Comparison of ENCODE assay signal across 8 mouse cellular contexts in genomic region chr11:77077792-77078191, GRCm38 (mm10). TPM values are rescaled to one million over a fixed set of nuclear protein-coding genes. Genes with fewer than 3 reads are reported as not detected.
DNase-seq lines count a peak whose midpoint lies in the region; ATAC-seq and TF ChIP-seq lines count a peak whose summit lies in the region.

No protein-coding gene starts in this region.

- 0 out of 4 replicates have a peak, but pooled peaks cover 0 to 2% of the 10 kb centered on the region in 2 experiments for H3K4me1 ChIP-seq in heart, embryonic 14.5 days (ENCODE audit: control insufficient read depth in 2 of 2, insufficient read depth in 2 of 2, low read length in 2 of 2)
- peaks cover 10% of the 10 kb centered on the region for H3K4me1 ChIP-seq in E14TG2a.4 (replicated peaks; ENCODE audit: low read depth, low read length)
- no peaks in the 10 kb centered on the region for H3K4me1 ChIP-seq in liver, adult 2 months (ENCODE audit: control insufficient read depth, insufficient read depth, low read length)
- H3K4me1 ChIP-seq in neural tube, embryonic 15.5 days, result peaks cover 14% of the 10 kb centered on the region

- H3K27ac ChIP-seq in heart, embryonic 14.5 days (replicated peaks in 1 of 2; ENCODE audit: control insufficient read depth in 1 of 2, insufficient read depth in 1 of 2, low read depth in 2 of 2, low read length in 2 of 2), result peak overlapping the region; percentile 77 to 86
- no peak overlapping the region for H3K27ac ChIP-seq in liver, adult 2 months (replicated peaks; ENCODE audit: insufficient read depth, low read depth, low read length)
- H3K27ac ChIP-seq in neural tube, embryonic 15.5 days (replicated peaks), result peak overlapping the region; percentile 93

- H3K4me2 ChIP-seq in heart, embryonic 14.5 days (ENCODE audit: low read length), result peak overlapping the region; percentile 77
- peak overlapping the region; percentile 94 for H3K4me2 ChIP-seq in neural tube, embryonic 15.5 days

- H3K9me3 ChIP-seq in heart, embryonic 14.5 days (ENCODE audit: control insufficient read depth, low read length), result no peaks in the 10 kb centered on the region
- H3K9me3 ChIP-seq in E14TG2a.4 (ENCODE audit: low read length), result no peaks in the 10 kb centered on the region
- H3K9me3 ChIP-seq in neural tube, embryonic 15.5 days (replicated peaks), result no peaks in the 10 kb centered on the region

- H3K9ac ChIP-seq in heart, embryonic 14.5 days (ENCODE audit: low read length), result peak overlapping the region; percentile 92
- peak overlapping the region; percentile 58 for H3K9ac ChIP-seq in liver, adult 2 months (ENCODE audit: low read depth, low read length)
- H3K9ac ChIP-seq in neural tube, embryonic 15.5 days (replicated peaks), result peak overlapping the region; percentile 54

- DNase-seq in heart, postnatal 14 days, result no peak
- DNase-seq in c-Kit-negative CD71-positive TER-119-positive erythroid progenitor cells, embryonic 14.5 days (ENCODE audit: low read depth, low spot score), result peak; percentile 21
- peak; percentile 13 for DNase-seq in forelimb bud, embryonic 11.5 days (ENCODE audit: low read depth, low spot score)
- DNase-seq in liver, adult 2 months (ENCODE audit: extremely low read depth, low read depth, low spot score), result peak; percentile 12
- DNase-seq in c-Kit-positive CD71-positive TER-119-positive erythroid progenitor cells, embryonic 14.5 days (ENCODE audit: low spot score), result no peak

- no peak for TF ChIP-seq CTCF in E14TG2a.4 (conservative IDR thresholded peaks at IDR 0.05; ENCODE audit: low read length)
- TF ChIP-seq CTCF in liver, adult 2 months (IDR thresholded peaks at IDR 0.05; ENCODE audit: low read depth, low read length), result no peak

- TF ChIP-seq POLR2A in liver, adult 2 months (IDR thresholded peaks at IDR 0.05; ENCODE audit: extremely low read depth, insufficient read depth, low read length), result no peak

- H3K79me2 ChIP-seq in liver, adult 2 months (ENCODE audit: control insufficient read depth, insufficient read depth, low read length), result peaks cover 19% of the 10 kb centered on the region; the same call in 1 of the 2 replicates

- WGBS in heart, embryonic 14.5 days, result 2% methylated on average over 16 of the region's 16 CpGs
- 2% methylated on average over 16 of the region's 16 CpGs for WGBS in liver, adult 2 months
- 5% methylated on average over 16 of the region's 16 CpGs for WGBS in neural tube, embryonic 15.5 days

- intact Hi-C loops in heart, postnatal 14 days (cut with DNase I), result no loop called here

- no peak for ATAC-seq in heart, embryonic 14.5 days (ENCODE audit: insufficient number of reproducible peaks, insufficient read depth, low FRiP score, low read depth)
- ATAC-seq in neural tube, embryonic 15.5 days (ENCODE audit: low FRiP score), result peak; percentile 48; the same call in 1 of the 2 replicates

- peaks cover 34% of the 10 kb centered on the region for H3K36me3 ChIP-seq in heart, embryonic 14.5 days (ENCODE audit: control insufficient read depth, insufficient read depth, low read length)
- H3K36me3 ChIP-seq in E14TG2a.4 (ENCODE audit: insufficient read depth, low read length), result peaks cover 38% of the 10 kb centered on the region
- peaks cover 13% of the 10 kb centered on the region for H3K36me3 ChIP-seq in liver, adult 2 months (ENCODE audit: control insufficient read depth, insufficient read depth, low read length)
- peaks cover 20% of the 10 kb centered on the region for H3K36me3 ChIP-seq in neural tube, embryonic 15.5 days

- H3K27me3 ChIP-seq in heart, embryonic 14.5 days (ENCODE audit: control insufficient read depth, insufficient read depth, low read length), result peaks cover 8% of the 10 kb centered on the region
- no peaks in the 10 kb centered on the region for H3K27me3 ChIP-seq in E14TG2a.4 (ENCODE audit: insufficient read depth, low read length)
- no peaks in the 10 kb centered on the region for H3K27me3 ChIP-seq in liver, adult 2 months (ENCODE audit: control insufficient read depth, insufficient read depth, low read length)
- peaks cover 12% of the 10 kb centered on the region; the same call in 1 of the 2 replicates for H3K27me3 ChIP-seq in neural tube, embryonic 15.5 days (replicated peaks)

- peak overlapping the region; percentile 74 to 89 for H3K4me3 ChIP-seq in heart, embryonic 14.5 days (ENCODE audit: control insufficient read depth in 1 of 2, insufficient read depth in 1 of 2, low read depth in 1 of 2, low read length in 2 of 2)
- peak overlapping the region; percentile 93 for H3K4me3 ChIP-seq in E14TG2a.4 (replicated peaks; ENCODE audit: low read length)
- peak overlapping the region; percentile 77 for H3K4me3 ChIP-seq in liver, adult 2 months (ENCODE audit: insufficient read depth, low read depth, low read length)
- peak overlapping the region; percentile 79 for H3K4me3 ChIP-seq in neural tube, embryonic 15.5 days (replicated peaks)

RNA-seq across cellular contexts. Expression of gene Nsrp1, which starts 0.4 kb away (rescaled TPM):
- 44.6 and 48.0 TPM in 2 replicates for polyA plus RNA-seq in heart, embryonic 14.5 days (2014; fragmentation: Nextera tagmentation; extraction: Ambion mirVana)
- 10 to 100 TPM; 12.5 to 13.1 TPM for total RNA-seq in heart, postnatal 14 days (2021)
- total RNA-seq in liver, adult 2 months (2014; rRNA removed), result 2.2 and 3.7 TPM in 2 replicates
- polyA plus RNA-seq in liver, adult 2 months (2012; rRNA removed), result 0.65 and 0.75 TPM in 2 replicates
- 45.5 and 61.8 TPM in 2 replicates for polyA plus RNA-seq in neural tube, embryonic 15.5 days (2015; fragmentation: Nextera tagmentation; extraction: Ambion mirVana)

Comparison
In these comparisons a context has a peak if more than half of its experiments do, and no peak if none do; other contexts are left out.
1. DNase-seq: peak in c-Kit-negative CD71-positive TER-119-positive erythroid progenitor cells, embryonic 14.5 days (single experiment), forelimb bud, embryonic 11.5 days (single experiment) and liver, adult 2 months (single experiment); none in heart, postnatal 14 days (0 of 2) and c-Kit-positive CD71-positive TER-119-positive erythroid progenitor cells, embryonic 14.5 days (single experiment).
2. RNA of gene Nsrp1, which starts 0.4 kb away (polyA plus RNA-seq): 44.6 to 48.0 TPM in heart, embryonic 14.5 days and 45.5 to 61.8 TPM in neural tube, embryonic 15.5 days; 0.65 to 0.75 TPM in liver, adult 2 months; every median in the first group is over 10 times any median in the second.
3. Peak in every context shown above with its lines, with median percentiles within 50 percentile points of each other: H3K4me3 ChIP-seq and H3K9ac ChIP-seq.